Mouse (Mus musculus): ENCODE results near the gene Ube2b. TPM values are rescaled to one million over a fixed set of nuclear protein-coding genes. Genes with fewer than 3 reads are reported as not detected.

Ube2b gene
- polyA plus RNA-seq, 1 experiment from 2014 or later: 153 TPM

Other genes starting within 250 kb of the Ube2b start
- 7.9 and 8.8 TPM in 2 replicates for gene Sec24a, start 237.1 kb downstream of the Ube2b start, polyA plus RNA-seq (2015; fragmentation: Nextera tagmentation; extraction: Ambion mirVana)
- 73.4 and 77.2 TPM in 2 replicates for gene Sar1b, start 237.1 kb downstream of the Ube2b start, polyA plus RNA-seq (2015; fragmentation: Nextera tagmentation; extraction: Ambion mirVana)
- gene Jade2, start 143.1 kb downstream of the Ube2b start, polyA plus RNA-seq (2015; fragmentation: Nextera tagmentation; extraction: Ambion mirVana): 0.64 and 0.79 TPM in 2 replicates
- 40.6 and 41.7 TPM in 2 replicates for gene Cdkn2aipnl, start 33.1 kb downstream of the Ube2b start, polyA plus RNA-seq (2015; fragmentation: Nextera tagmentation; extraction: Ambion mirVana)
- gene Cdkl3, start 3.5 kb upstream of the Ube2b start, polyA plus RNA-seq (2015; fragmentation: Nextera tagmentation; extraction: Ambion mirVana): 0.84 and 0.96 TPM in 2 replicates
- 26.5 and 26.9 TPM in 2 replicates for gene Ppp2ca, start 97.9 kb upstream of the Ube2b start, polyA plus RNA-seq (2015; fragmentation: Nextera tagmentation; extraction: Ambion mirVana)
- gene Olfr1373, start 144.8 kb upstream of the Ube2b start, polyA plus RNA-seq (2015; fragmentation: Nextera tagmentation; extraction: Ambion mirVana): not detected in 2 replicates
- gene Olfr1371, start 213.2 kb upstream of the Ube2b start, polyA plus RNA-seq (2015; fragmentation: Nextera tagmentation; extraction: Ambion mirVana): not detected in 2 replicates
- 247 and 265 TPM in 2 replicates for gene Skp1a, start 231.2 kb upstream of the Ube2b start, polyA plus RNA-seq (2015; fragmentation: Nextera tagmentation; extraction: Ambion mirVana)